Mouse (Mus musculus): ENCODE data around the gene Mrpl34.

Gene Mrpl34

DNA sequence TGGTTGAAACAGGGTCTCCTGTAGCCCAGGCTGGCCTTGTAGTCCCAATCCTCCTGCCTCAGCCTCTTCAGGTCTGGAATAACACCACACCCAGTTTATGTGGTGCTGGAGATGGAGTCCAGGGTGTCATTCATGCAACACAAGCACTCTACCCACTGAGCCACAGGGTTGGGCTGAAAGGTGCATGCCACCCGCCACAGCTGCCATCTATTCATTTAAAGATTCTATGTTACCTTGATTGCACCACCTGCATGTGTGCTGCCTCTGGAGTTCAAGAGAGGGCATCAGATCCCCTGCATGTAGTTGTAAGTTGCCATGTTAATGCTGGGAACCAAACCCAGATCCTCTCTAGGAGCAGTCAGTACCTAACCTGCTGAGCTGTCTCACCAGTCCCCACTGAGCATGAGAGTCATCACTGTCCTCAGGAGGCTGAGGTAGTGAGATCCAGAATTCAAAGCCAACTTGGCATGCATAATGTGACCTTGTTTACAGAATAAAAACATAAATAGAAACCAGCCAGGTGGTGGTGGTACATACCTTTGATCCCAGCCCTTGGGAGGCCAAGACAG, 32.4 kb downstream of the Mrpl34 start:
- DNase-seq = no peak

DNA sequence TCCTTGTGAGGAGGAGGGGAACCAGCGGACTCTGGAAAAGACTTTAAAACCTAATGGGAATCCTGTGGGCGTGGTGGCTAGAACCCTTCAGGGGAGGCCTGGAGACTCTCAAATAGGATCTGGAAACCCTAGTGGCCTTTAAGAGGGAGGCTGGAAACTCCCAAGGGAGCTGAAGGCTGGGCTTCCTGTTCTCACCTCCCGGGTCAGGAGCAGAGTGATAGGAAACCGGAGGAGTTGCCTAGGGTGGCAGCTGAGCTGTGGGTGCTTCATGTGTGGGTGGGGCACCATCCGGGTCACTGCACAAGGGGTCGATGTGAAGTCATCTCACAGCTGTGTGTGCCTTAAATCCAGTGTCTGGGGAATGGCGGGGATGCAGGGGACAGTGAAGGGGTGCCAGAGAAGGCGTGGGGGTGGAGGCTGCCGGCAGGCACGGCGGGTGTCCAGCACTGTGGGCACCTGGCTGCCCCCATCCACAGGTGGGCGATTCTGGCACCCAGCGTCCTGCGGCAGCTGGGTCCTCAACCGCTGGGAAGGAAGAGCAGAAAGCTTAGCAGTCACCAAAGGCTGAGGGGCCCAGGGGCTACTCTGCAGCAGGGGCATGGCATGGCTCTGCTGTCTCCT, 33.2 kb downstream of the Mrpl34 start:
- peak; percentile 60 for DNase-seq

DNA sequence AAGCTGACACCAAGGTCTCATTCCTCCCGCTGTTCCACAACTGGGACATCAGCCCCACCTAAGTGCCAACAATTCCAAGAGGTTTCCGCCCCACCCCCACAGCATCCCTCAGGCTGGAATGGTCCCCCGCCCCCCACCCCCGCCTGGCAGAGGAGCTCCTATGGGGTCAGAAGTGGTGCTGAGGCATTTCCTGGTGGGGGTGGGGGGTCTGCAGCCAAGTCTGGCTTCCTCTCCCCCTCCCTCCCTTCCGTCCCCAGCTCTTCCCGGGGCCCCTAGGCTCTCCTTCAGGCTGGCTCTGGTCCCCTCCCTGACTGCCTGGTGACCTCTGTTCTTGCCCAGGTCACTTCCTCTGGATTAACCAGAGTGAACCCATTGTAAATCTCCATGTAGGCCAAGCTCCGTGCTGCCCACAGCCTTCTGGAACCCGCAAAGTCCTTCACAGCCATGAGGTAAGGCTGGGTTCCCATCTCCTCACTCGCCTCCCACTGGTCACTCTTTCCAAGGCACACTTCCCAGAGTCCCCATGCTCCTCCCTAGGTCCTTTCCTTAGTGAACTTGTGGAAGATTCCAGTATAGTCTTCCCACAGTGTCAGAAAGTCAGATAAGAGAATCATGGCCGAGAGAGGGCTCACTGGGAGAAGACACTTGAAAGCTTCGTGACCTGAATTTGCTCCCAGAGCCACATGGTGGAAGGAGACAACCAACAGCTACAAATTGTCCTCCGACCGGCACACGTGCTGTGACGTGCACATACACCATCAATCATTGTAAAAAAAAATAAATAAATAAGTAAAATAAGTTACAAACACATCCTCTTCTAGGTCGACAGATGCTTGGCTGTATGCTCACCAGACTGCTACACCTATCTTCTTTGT, 34.3 kb downstream of the Mrpl34 start:
- DNase-seq = peak; percentile 74

DNA sequence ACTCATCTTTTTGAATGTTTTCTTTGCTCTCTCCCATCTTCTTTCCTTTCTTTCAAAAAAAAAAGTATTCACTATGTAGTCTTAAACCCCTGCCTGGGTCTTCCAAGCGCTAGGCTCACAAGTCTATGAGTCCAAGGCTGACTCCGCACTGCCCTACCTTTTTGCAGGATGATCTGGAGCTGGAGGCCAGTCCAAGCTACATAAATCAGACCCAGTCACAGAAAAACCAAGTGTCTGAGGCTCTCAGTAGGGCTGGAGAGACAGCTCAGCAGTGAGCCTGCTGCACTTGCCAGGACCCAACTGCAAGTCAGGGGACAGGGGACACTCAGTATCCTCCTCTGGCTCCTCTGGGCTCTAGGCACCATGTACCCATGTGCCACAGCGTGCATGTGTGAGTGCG, 39.6 kb downstream of the Mrpl34 start:
- no peak for DNase-seq

DNA sequence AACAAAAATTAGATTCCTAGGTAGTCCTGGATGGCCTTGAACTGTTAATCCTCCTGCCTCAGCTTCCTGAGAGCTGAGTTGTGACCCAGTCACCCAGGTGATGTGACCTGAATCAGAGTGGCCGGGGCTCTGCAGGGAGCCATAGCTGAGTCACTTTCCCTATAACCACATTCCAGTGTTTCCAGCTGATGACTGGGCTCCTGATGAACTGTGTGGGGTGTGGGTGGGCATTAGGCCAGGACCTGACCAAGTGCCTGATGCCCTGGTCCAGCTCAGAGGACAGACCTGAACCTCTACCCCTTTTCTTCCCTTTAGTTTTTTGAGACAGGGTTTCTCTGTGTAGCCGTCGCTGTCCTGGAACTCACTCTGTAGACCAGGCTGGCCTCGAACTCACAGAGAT, 40.6 kb downstream of the Mrpl34 start:
- DNase-seq = no peak

DNA sequence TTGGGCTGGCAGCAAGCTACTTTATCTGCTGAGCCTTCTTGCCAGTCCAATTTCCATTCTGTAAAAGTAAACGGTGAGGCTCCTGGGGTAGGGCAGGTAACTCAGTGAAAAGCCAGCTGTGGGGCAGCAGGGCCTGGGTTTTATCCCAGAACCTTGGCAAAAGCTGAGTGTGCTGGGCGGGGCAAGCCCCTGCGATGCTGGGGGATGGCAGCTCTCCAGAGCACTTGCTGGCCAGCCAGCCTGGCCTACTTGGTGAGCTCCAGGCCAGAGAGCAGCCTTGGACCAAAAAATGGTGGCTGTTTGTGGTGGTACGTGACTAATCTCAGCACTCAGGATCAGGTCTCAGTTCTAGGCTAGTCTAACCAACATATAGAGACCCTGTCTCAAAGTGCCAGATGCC, 41.2 kb downstream of the Mrpl34 start:
- DNase-seq = no peak

DNA sequence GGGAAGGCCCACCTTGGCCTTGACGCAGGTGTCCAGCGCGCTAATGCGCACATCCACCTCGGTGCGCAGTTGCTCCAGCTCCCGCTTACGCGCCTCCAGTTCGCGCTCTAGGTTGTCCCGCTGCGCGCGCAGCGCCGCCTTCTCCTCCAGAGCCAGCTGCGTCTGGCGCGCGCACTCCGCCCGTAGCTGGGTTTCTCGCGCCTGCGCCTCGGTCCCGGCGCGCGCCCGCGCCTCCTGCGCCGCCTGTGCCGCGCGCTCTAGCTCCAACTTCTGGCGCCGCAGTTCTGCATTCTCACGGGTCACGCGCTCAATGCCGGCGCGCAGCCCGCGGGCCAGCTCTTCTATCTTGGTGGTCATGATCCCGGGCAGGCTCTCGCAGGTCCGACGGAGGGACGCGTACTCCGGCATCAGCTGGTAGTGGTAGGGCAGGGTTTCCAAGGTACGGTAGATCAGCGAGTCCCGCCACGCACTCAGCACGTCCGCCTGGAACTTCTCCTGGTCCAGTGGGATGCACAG, 42.9 kb downstream of the Mrpl34 start:
- DNase-seq = peak; percentile 61

DNA sequence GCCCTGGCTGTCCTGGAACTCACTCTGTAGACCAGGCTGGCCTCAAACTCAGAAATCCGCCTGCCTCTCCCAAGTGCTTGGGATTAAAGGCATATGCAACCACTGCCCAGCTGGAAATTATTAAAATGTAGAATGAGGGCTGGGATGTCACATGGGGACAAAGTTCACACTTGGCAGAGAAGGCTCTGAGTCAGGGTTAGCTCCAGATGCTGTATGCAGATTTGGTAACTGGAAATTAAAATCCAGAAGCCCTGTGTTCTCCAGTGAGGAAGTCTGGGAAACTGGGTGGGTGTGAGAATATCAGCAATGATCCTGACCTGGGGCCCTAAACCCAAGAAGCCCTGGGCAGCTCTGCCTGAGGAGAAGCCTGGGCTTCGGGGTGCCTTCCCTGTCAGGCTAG, 44.6 kb downstream of the Mrpl34 start:
- no peak for DNase-seq

DNA sequence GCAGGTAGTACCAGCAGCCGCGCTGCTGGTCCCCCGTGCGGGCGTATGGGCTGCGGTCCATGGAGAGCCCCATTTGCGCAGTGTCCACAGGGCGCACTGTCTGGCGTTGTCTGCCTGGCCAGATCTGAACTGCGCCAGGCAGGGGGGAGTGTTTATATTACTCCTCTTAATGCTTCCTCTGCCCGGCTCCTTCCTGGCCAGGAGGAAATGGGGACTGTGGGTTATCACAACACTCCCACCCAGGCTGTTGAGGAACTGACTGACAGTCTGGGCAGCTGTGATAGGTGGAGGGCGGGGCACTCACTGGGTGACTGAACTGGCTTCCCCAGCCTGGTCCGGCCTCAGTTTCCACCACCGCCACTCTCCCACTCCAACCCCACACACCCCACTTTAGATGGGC, 46.9 kb downstream of the Mrpl34 start, which contains the start of gene Plvap:
Gene Plvap, minus strand, starts transcription at position 109 of the 400 bp plus-strand sequence.
- DNase-seq = peak; percentile 84

DNA sequence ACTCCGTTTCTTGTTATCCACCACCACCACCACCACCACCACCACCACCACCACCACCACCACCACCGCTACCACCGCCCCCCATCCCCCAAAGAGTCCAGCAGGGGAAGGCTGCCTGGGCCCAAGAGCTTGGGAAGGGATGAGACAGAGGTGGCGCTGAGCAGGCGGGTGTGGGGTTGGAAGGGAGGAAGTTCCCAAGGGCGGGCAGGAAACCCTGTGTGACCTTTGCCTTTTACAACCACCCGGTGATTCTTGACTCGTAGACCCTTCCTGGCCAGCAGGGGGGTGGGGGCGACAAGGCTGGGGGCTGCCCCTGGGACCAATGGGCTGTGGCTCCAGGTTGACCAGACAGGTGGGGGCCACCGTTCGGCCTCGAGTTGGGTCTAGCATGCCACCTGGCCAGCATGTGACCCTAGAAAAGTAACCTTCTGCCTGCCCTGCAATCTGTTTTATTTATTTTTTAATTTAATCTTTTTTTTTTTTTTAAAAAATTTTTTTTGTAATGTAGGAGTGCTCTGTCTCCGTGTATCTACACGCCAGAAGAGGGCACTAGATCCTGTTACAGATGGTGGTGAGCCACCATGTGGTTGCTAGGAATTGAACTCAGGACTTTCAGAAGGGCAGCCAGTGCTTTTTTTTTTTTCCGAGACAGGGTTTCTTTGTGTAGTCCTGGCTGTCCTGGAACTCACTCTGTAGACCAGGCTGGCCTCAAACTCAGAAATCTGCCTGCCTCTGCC, 48.4 kb downstream of the Mrpl34 start:
- peak; percentile 38 for DNase-seq

DNA sequence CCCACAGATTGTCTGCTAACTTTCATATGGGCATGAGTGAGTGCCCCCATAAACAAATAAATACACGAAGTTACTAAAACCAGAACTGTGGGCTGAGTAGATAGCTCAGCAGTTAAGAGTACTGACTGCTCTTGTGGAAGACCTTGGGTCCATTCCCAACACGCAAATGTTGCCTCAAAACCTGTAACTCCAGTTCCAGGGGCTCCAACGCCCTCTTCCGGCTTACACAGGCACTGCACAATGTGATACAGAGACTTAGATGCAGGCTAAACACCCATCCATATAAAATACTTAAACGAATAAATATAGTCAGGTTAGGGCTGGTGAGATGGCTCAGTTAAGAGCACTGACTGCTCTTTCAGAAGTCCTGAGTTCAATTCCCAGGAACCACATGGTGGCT, 50.3 kb downstream of the Mrpl34 start:
- DNase-seq = no peak
